Mouse (Mus musculus) brain, adult 10 weeks (tissue): ENCODE results near the gene Rbm8a. TPM values are rescaled to one million over a fixed set of nuclear protein-coding genes. Genes with fewer than 3 reads are reported as not detected.

Experiments
- polyA plus RNA-seq: library from polyadenylated mRNA; stranded (reverse); fragments of 350-450 nt; fragmentation: Illumina TruSeq; extraction: RNeasy Lipid Tissue Mini Kit (QIAGEN cat#74804); gene quantifications from one replicate; pipeline ENCODE4 v1.2.3, GENCODE M21; 2015; ENCODE audit warnings: low read depth, low replicate concordance

Rbm8a gene
- 41.9 TPM for polyA plus RNA-seq

GRCm38 (mm10) chr3:96629729-96630600, at the start of gene Rbm8a:
Gene Rbm8a, plus strand, starts transcription at chr3:96629933.

GRCm38 (mm10) chr3:96593790-96594560, 35.8 kb upstream of the Rbm8a start, which contains the start of gene Polr3gl:
Gene Polr3gl, minus strand, starts transcription at chr3:96594181.

GRCm38 (mm10) chr3:96596228-96596707, 33.5 kb upstream of the Rbm8a start, which contains the start of gene Ankrd34a:
Gene Ankrd34a, plus strand, starts transcription at chr3:96596636.

GRCm38 (mm10) chr3:96600639-96601250, 29.0 kb upstream of the Rbm8a start, which contains the start of gene Lix1l:
Gene Lix1l, plus strand, starts transcription at chr3:96601149.

DNA sequence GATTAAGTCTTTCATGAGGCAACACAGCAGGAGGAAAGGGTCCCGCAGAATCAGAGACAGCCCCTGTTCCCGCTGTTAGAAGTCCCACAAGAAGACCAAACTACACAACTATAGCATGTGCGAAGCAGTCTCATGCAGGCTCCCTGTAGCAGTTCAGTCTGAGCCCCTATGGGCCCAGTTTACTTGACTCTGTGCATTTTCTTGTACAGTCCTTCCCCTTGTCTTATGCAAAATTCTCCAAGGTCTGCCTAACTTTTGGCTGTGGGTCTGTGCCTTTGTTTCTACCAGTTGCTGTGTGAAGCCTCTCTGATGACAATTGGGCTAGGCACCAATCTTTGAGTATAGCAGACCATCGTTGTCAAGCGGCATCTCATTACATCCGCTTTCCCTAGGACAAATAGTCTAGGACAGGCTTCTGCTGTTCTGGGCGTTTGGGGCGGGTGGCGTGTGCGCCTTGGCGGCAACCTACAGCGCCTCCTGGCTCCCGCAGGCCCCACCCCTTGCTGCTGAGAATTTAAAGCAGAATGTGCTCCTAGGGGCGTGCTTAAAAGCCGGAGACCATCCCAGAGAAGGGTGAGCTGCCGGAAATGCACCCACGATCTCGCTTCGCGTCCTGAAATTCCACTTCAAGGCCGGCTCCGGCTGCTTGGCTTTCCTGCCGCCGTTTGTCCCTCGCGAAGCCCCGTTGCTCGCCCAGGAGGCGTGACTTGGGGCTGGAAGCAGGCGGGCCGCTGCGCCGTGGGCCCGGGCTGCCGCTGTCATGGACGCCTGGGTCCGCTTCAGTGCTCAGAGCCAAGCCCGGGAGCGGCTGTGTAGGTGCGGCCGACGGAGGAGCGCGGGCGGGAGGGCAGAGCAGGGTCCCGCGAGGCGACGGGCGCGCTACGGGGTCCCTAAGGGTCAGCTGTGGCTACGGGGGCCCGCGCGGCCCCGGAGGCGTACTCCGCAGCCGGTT, 5.5 kb downstream of the Rbm8a start, which contains the start of the genes Pex11b and Gm42957:
Pex11b (plus strand) TSS at position 449 of the 952 bp plus-strand sequence.
Gm42957 (plus strand) TSS at position 547 of the 952 bp plus-strand sequence.

GRCm38 (mm10) chr3:96645018-96645649, 15.4 kb downstream of the Rbm8a start, which contains the start of gene Itga10:
Gene Itga10, plus strand, starts transcription at chr3:96645584.

GRCm38 (mm10) chr3:96669727-96670468, 40.2 kb downstream of the Rbm8a start, which contains the start of gene Ankrd35:
Gene Ankrd35, plus strand, starts transcription at chr3:96670131.

Other genes with a start within 250 kb of the Rbm8a start
- gene BC107364, start 177.6 kb upstream of the Rbm8a start, polyA plus RNA-seq, result not detected
- gene Hfe2, start 104.8 kb upstream of the Rbm8a start, polyA plus RNA-seq, result 0.94 TPM
- gene Txnip, start 72.0 kb upstream of the Rbm8a start, polyA plus RNA-seq, result 25.5 TPM
- gene Gm16253, start 52.9 kb upstream of the Rbm8a start, polyA plus RNA-seq, result not detected
- 39.7 TPM for gene Polr3gl, start 35.8 kb upstream of the Rbm8a start, polyA plus RNA-seq
- 43.7 TPM for gene Ankrd34a, start 33.3 kb upstream of the Rbm8a start, polyA plus RNA-seq
- 15.8 TPM for gene Lix1l, start 28.8 kb upstream of the Rbm8a start, polyA plus RNA-seq
- 73.8 TPM for gene Pex11b, start 5.4 kb downstream of the Rbm8a start, polyA plus RNA-seq
- gene Gm42957, start 5.5 kb downstream of the Rbm8a start, polyA plus RNA-seq, result 0.12 TPM
- gene Itga10, start 15.7 kb downstream of the Rbm8a start, polyA plus RNA-seq, result 2.6 TPM
- gene Ankrd35, start 40.2 kb downstream of the Rbm8a start, polyA plus RNA-seq, result 6.8 TPM
- 23.9 TPM for gene Pias3, start 66.5 kb downstream of the Rbm8a start, polyA plus RNA-seq
- 13.2 TPM for gene Nudt17, start 78.6 kb downstream of the Rbm8a start, polyA plus RNA-seq
- gene Polr3c, start 97.7 kb downstream of the Rbm8a start, polyA plus RNA-seq, result 28.5 TPM
- gene Rnf115, start 97.7 kb downstream of the Rbm8a start, polyA plus RNA-seq, result 60.1 TPM
- not detected for gene Pdzk1, start 199.4 kb downstream of the Rbm8a start, polyA plus RNA-seq
- not detected for gene Cd160, start 199.4 kb downstream of the Rbm8a start, polyA plus RNA-seq